Mouse (Mus musculus) liver, postnatal 0 days (tissue): ENCODE data around the gene Vps45.

Source experiments
- CTCF ChIP-seq: sonication (generic); IDR thresholded peaks from 2 replicates; pipeline ENCODE4 v1.5.1; 2016; ENCODE audit warnings: antibody characterized with exemption, low read depth
- EP300 ChIP-seq: IDR thresholded peaks from 2 replicates; pipeline ENCODE4 v1.6.1; 2016; ENCODE audit warnings: antibody characterized with exemption, low read depth, mild to moderate bottlenecking

- TF ChIP-seq CTCF (no peak), EP300 (no peak)
These were observed 77.8 kb downstream of the Vps45 start for GRCm38 (mm10) chr3:95980276-95980970.
